Mouse (Mus musculus) thymus, adult 2 months (tissue): ENCODE measurements around the gene Lmo2.

Experiments used
- CTCF ChIP-seq: fragments of 200-500 bp; IDR thresholded peaks from 2 replicates; pipeline ENCODE4 v1.5.1; 2012; ENCODE audit warnings: mild to moderate bottlenecking, control low read depth, low read length, moderate library complexity, borderline replicate concordance; ENCODE audit not compliant: control insufficient read depth, poor library complexity, insufficient read depth; ENCODE audit errors: extremely low read depth
- POLR2A ChIP-seq: fragments of 200-500 bp; IDR thresholded peaks from 2 replicates; pipeline ENCODE4 v1.6.1; 2012; ENCODE audit warnings: mild to moderate bottlenecking, low read length, control low read depth, moderate library complexity; ENCODE audit not compliant: control insufficient read depth, poor library complexity, insufficient read depth; ENCODE audit errors: extremely low read depth

DNA sequence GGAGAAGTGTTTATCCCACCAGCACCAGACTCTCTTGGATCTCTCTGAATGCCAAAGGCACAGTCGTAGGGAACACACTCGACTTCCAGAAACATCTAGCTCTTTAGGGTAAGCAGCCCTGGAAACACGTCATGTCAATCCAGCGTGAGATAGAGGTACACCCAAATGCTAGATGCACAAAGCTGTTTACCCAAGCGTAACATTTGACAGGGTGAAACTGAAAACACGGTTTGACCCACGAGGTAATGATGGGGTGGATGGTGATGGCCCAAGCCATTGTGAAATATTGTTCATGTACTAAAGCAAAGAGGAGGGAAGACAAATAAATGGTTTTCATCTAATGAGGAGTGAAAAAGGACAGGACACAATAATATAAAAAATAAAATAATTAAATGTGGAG, 23.5 kb upstream of the Lmo2 start:
- TF ChIP-seq CTCF, result no peak
- no peak for TF ChIP-seq POLR2A
